Mouse (Mus musculus): Measurements from ENCODE around the gene Cnpy4. TPM values are rescaled to one million over a fixed set of nuclear protein-coding genes. Genes with fewer than 3 reads are reported as not detected.

The Cnpy4 gene
- polyA plus RNA-seq, 1 experiment: 1.5 TPM

GRCm38 (mm10) chr5:138160842-138161665, 26.2 kb upstream of the Cnpy4 start, which contains the start of gene Cops6:
Cops6 (plus strand) TSS chr5:138161071.
- peak; percentile 57; the same call in 1 of the 2 replicates for TF ChIP-seq POLR2A (IDR thresholded peaks at IDR 0.05; ENCODE audit: low read depth, low read length)
- no peak for TF ChIP-seq CTCF (IDR thresholded peaks at IDR 0.05; ENCODE audit: extremely low read depth, insufficient read length, insufficient replicate concordance, low read depth, low read length)
- no peaks in the 10 kb centered on the region for H3K4me1 ChIP-seq (ENCODE audit: control insufficient read depth, insufficient read depth, insufficient read length, low read length)
- peaks cover 30% of the 10 kb centered on the region for H3K36me3 ChIP-seq (ENCODE audit: control insufficient read depth, insufficient read depth, low read length)
- H3K4me3 ChIP-seq (ENCODE audit: low read depth, low read length): peak within 1 kb of the TSS; percentile 79
- no peaks in the 10 kb centered on the region for H3K27me3 ChIP-seq (ENCODE audit: control insufficient read depth, insufficient read depth, low read length)
- H3K27ac ChIP-seq (ENCODE audit: insufficient read depth, low read depth, low read length): no peak within 1 kb of the TSS
- WGBS: under 1% methylated on average over 42 of the region's 42 CpGs

- no peak for TF ChIP-seq POLR2A (IDR thresholded peaks at IDR 0.05; ENCODE audit: low read depth, low read length)
- TF ChIP-seq CTCF (IDR thresholded peaks at IDR 0.05; ENCODE audit: extremely low read depth, insufficient read length, insufficient replicate concordance, low read depth, low read length): no peak
- whole genome bisulfite sequencing: 69% methylated on average over 6 of the region's 6 CpGs
- Histone ChIP-seq H3K27me3 (ENCODE audit: control insufficient read depth, insufficient read depth, low read length) (no peaks in the 10 kb centered on the region), H3K36me3 (ENCODE audit: control insufficient read depth, insufficient read depth, low read length) (peaks cover 47% of the 10 kb centered on the region), H3K4me1 (ENCODE audit: control insufficient read depth, insufficient read depth, insufficient read length, low read length) (no peaks in the 10 kb centered on the region), H3K4me3 (ENCODE audit: low read depth, low read length) (no peak overlapping the region), H3K27ac (ENCODE audit: insufficient read depth, low read depth, low read length) (no peak overlapping the region)
Measured at GRCm38 (mm10) chr5:138163046-138163445, 24.2 kb upstream of the Cnpy4 start.

- WGBS: 68% methylated on average over 10 of the region's 10 CpGs
- Histone ChIP-seq H3K36me3 (ENCODE audit: control insufficient read depth, insufficient read depth, low read length) (peaks cover 51% of the 10 kb centered on the region), H3K4me3 (ENCODE audit: low read depth, low read length) (no peak overlapping the region), H3K27me3 (ENCODE audit: control insufficient read depth, insufficient read depth, low read length) (no peaks in the 10 kb centered on the region), H3K27ac (ENCODE audit: insufficient read depth, low read depth, low read length) (no peak overlapping the region), H3K4me1 (ENCODE audit: control insufficient read depth, insufficient read depth, insufficient read length, low read length) (no peaks in the 10 kb centered on the region)
- no peak for TF ChIP-seq CTCF (IDR thresholded peaks at IDR 0.05; ENCODE audit: extremely low read depth, insufficient read length, insufficient replicate concordance, low read depth, low read length)
- no peak for TF ChIP-seq POLR2A (IDR thresholded peaks at IDR 0.05; ENCODE audit: low read depth, low read length)
Measured at GRCm38 (mm10) chr5:138163610-138164009, 23.7 kb upstream of the Cnpy4 start.

GRCm38 (mm10) chr5:138165594-138165993, 21.7 kb upstream of the Cnpy4 start:
- H3K4me1 ChIP-seq (ENCODE audit: control insufficient read depth, insufficient read depth, insufficient read length, low read length): no peaks in the 10 kb centered on the region
- no peaks in the 10 kb centered on the region for H3K27me3 ChIP-seq (ENCODE audit: control insufficient read depth, insufficient read depth, low read length)
- peaks cover 52% of the 10 kb centered on the region for H3K36me3 ChIP-seq (ENCODE audit: control insufficient read depth, insufficient read depth, low read length)
- TF ChIP-seq CTCF (IDR thresholded peaks at IDR 0.05; ENCODE audit: extremely low read depth, insufficient read length, insufficient replicate concordance, low read depth, low read length) (no peak), POLR2A (IDR thresholded peaks at IDR 0.05; ENCODE audit: low read depth, low read length) (no peak)
- 86% methylated on average over 8 of the region's 8 CpGs for WGBS
- no peak overlapping the region for H3K27ac ChIP-seq (ENCODE audit: insufficient read depth, low read depth, low read length)
- H3K4me3 ChIP-seq (ENCODE audit: low read depth, low read length): no peak overlapping the region

GRCm38 (mm10) chr5:138170936-138171561, 16.2 kb upstream of the Cnpy4 start:
- Histone ChIP-seq H3K27ac (ENCODE audit: insufficient read depth, low read depth, low read length) (peak overlapping the region; percentile 65), H3K36me3 (ENCODE audit: control insufficient read depth, insufficient read depth, low read length) (peaks cover 35% of the 10 kb centered on the region), H3K27me3 (ENCODE audit: control insufficient read depth, insufficient read depth, low read length) (no peaks in the 10 kb centered on the region), H3K4me1 (ENCODE audit: control insufficient read depth, insufficient read depth, insufficient read length, low read length) (peaks cover 7% of the 10 kb centered on the region; the same call in 1 of the 2 replicates), H3K4me3 (ENCODE audit: low read depth, low read length) (peak overlapping the region; percentile 69)
- under 1% methylated on average over 47 of the region's 47 CpGs for WGBS
- TF ChIP-seq POLR2A (IDR thresholded peaks at IDR 0.05; ENCODE audit: low read depth, low read length) (0 out of 2 replicates have a peak, but pooled peaks have one; percentile 28), CTCF (IDR thresholded peaks at IDR 0.05; ENCODE audit: extremely low read depth, insufficient read length, insufficient replicate concordance, low read depth, low read length) (no peak)

- WGBS: under 1% methylated on average over 54 of the region's 54 CpGs
- peaks cover 33% of the 10 kb centered on the region for H3K36me3 ChIP-seq (ENCODE audit: control insufficient read depth, insufficient read depth, low read length)
- H3K4me3 ChIP-seq (ENCODE audit: low read depth, low read length): peak within 1 kb of the TSS; percentile 69
- H3K27me3 ChIP-seq (ENCODE audit: control insufficient read depth, insufficient read depth, low read length): no peaks in the 10 kb centered on the region
- H3K27ac ChIP-seq (ENCODE audit: insufficient read depth, low read depth, low read length): peak within 1 kb of the TSS; percentile 80
- TF ChIP-seq CTCF (IDR thresholded peaks at IDR 0.05; ENCODE audit: extremely low read depth, insufficient read length, insufficient replicate concordance, low read depth, low read length) (peak; percentile 7; the same call in 1 of the 2 replicates), POLR2A (IDR thresholded peaks at IDR 0.05; ENCODE audit: low read depth, low read length) (peak; percentile 25; the same call in 1 of the 2 replicates)
- peaks cover 7% of the 10 kb centered on the region; the same call in 1 of the 2 replicates for H3K4me1 ChIP-seq (ENCODE audit: control insufficient read depth, insufficient read depth, insufficient read length, low read length)
Measured at GRCm38 (mm10) chr5:138171695-138172491, 15.4 kb upstream of the Cnpy4 start, which contains the start of the genes Ap4m1 and Mcm7. Ap4m1 (plus strand) TSS chr5:138172002. Mcm7 (minus strand) TSS chr5:138172422.

All from small intestine, adult 2 months (tissue).